Mouse (Mus musculus) lung, postnatal 0 days (tissue): Measurements from ENCODE around the gene Larp4b.

Experiments
- CTCF ChIP-seq: IDR thresholded peaks from 2 replicates; pipeline ENCODE4 v1.5.1; 2016; ENCODE audit warnings: antibody characterized with exemption, mild to moderate bottlenecking
- EP300 ChIP-seq: IDR thresholded peaks from 2 replicates; pipeline ENCODE4 v1.6.1; 2016; ENCODE audit warnings: antibody characterized with exemption, mild to moderate bottlenecking, control low read depth

DNA sequence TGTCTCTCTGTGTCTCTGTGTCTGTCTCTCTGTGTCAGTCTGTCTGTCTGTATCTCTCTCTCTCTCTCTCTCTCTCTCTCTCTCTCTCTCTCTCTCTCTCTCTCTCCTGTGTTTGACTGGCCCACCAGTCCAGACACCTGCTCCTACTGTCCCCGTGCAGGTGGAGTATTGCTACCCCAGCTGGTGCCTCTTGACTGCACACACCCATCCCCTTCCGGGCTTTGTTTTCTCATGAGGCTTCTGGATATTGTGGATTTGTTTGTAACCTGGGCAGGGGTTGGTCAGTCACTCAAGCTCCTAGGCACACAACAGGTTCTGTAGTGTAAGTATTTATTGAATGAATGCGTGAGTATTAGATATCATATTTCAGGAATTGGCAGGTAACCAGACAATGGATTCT lies 104.4 kb downstream of the Larp4b start:
- TF ChIP-seq CTCF (no peak), EP300 (no peak)
